Mouse (Mus musculus): Measurements from ENCODE around the gene Cnih1. TPM values are rescaled to one million over a fixed set of nuclear protein-coding genes. Genes with fewer than 3 reads are reported as not detected.
"Not testable (repeated sequence)": the region's sequence is repeated elsewhere in the genome, so short reads cannot be mapped to it uniquely, and the experiment has no call there.

Cnih1 gene
- polyA plus RNA-seq, 1 experiment: 47.5 TPM

DNA sequence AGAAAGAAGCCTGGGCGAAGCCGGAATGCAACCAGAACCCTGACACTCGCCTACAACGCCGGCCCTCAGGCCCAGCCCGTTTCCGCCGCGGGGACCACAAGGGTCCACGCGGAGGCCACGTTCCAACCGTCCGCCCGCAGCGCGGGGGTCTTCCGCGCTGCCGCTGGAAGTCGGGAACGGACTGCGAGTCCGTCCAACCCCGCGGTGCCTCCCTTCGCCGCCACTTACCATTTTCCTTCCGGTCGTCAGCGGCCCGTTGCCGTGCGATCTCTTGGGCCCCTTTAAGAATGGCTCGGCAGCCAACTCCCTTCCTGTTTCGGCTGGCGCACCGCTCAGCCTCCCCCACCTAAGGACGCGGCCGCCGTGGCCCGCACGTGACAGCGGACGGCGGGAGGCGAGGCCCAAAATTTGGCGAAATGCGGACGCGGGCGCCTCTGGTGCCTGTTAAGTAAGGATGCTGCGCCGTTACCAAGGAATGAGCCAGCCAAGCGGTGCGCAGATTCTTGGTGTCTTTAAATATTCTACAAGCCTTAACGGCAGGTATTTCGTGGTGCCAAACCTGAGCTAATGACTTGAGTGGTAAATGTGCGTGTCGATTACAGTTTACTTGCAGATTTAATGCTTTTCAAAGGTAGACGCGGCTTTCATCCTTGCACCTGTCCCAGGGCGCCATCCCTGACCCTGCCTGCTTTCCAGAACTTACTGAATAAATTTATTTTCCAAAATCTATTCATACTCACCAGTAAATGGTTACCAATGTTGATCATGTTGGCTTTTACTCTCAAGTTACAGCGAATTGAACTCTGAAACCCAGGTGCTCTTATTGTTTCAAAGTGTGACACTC is 33.9 kb upstream of the Cnih1 start, which contains the start of gene Gmfb:
Gene Gmfb, minus strand, starts transcription at position 370 of the 844 bp plus-strand sequence.
- Histone ChIP-seq H3K4me3 (ENCODE audit: low read depth, low read length) (peak within 1 kb of the TSS; percentile 95), H3K27ac (ENCODE audit: insufficient read depth, low read depth, low read length) (peak within 1 kb of the TSS; percentile 93), H3K4me1 (ENCODE audit: control insufficient read depth, insufficient read depth, insufficient read length, low read length) (peaks cover 4% of the 10 kb centered on the region; the same call in 1 of the 2 replicates), H3K27me3 (ENCODE audit: control insufficient read depth, insufficient read depth, low read length) (no peaks in the 10 kb centered on the region), H3K36me3 (ENCODE audit: control insufficient read depth, insufficient read depth, low read length) (no peaks in the 10 kb centered on the region; the same call in 1 of the 2 replicates)
- 1% methylated on average over 65 of the region's 65 CpGs for WGBS
- TF ChIP-seq CTCF (IDR thresholded peaks at IDR 0.05; ENCODE audit: extremely low read depth, insufficient read length, insufficient replicate concordance, low read depth, low read length) (no peak), POLR2A (IDR thresholded peaks at IDR 0.05; ENCODE audit: low read depth, low read length) (peak; percentile 78; the same call in 1 of the 2 replicates)

DNA sequence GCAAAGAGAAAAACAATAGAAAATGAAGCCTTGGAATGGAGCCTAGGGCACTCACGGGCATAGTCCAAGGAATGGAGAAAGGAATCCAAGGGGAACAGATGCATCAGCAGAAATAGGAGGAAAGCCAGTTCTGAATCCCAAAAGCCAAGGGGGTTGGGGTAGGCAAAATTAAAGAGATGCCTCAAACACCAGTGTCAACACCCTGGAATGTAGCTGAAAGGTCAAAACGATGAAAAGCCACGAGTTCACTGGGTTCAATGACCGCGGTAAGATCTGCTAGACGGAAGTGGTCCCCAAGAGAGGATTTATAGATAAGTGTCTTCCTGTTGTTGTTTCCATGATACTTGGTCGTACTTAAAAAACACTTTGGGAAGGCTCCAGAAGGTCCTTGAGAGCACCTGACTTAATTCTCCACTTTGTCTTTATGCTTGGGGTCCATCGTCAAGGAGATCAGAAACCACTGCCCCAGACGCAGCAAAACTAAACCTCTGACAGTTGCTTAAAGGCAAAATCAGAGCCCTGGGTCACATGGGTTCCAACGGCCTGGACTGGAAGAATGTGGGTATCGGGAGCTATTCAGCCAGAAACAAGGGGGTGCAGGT is 33.2 kb upstream of the Cnih1 start:
- no peak for TF ChIP-seq CTCF (IDR thresholded peaks at IDR 0.05; ENCODE audit: extremely low read depth, insufficient read length, insufficient replicate concordance, low read depth, low read length)
- no peak for TF ChIP-seq POLR2A (IDR thresholded peaks at IDR 0.05; ENCODE audit: low read depth, low read length)
- Histone ChIP-seq H3K4me3 (ENCODE audit: low read depth, low read length) (peak overlapping the region; percentile 95), H3K36me3 (ENCODE audit: control insufficient read depth, insufficient read depth, low read length) (peaks cover under 1% of the 10 kb centered on the region; the same call in 1 of the 2 replicates), H3K4me1 (ENCODE audit: control insufficient read depth, insufficient read depth, insufficient read length, low read length) (peaks cover 4% of the 10 kb centered on the region; the same call in 1 of the 2 replicates), H3K27ac (ENCODE audit: insufficient read depth, low read depth, low read length) (peak overlapping the region; percentile 93), H3K27me3 (ENCODE audit: control insufficient read depth, insufficient read depth, low read length) (no peaks in the 10 kb centered on the region)
- WGBS: 0% methylated on average over 11 of the region's 11 CpGs

DNA sequence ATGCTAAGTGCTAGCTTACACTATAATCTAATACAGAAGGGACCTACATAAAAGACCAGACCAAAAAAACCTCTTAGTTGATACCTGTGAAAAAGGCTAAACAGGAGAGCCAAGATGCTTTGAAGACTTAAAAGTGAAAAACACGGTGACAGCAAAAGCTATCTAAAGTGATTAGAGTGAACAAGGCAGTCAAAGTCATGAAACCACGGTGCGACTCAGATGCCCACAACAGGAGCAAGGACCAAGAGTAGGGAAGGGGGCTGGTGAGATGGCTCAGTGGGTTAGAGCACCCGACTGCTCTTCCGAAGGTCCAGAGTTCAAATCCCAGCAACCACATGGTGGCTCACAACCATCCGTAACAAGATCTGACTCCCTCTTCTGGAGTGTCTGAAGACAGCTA is 31.8 kb upstream of the Cnih1 start:
- 63% methylated on average over 6 of the region's 6 CpGs for WGBS
- H3K27me3 ChIP-seq (ENCODE audit: control insufficient read depth, insufficient read depth, low read length); H3K27ac ChIP-seq (ENCODE audit: insufficient read depth, low read depth, low read length); H3K4me1 ChIP-seq (ENCODE audit: control insufficient read depth, insufficient read depth, insufficient read length, low read length); H3K36me3 ChIP-seq (ENCODE audit: control insufficient read depth, insufficient read depth, low read length); H3K4me3 ChIP-seq (ENCODE audit: low read depth, low read length): not testable (repeated sequence)

- H3K36me3 ChIP-seq (ENCODE audit: control insufficient read depth, insufficient read depth, low read length): peaks cover 16% of the 10 kb centered on the region
- no peak overlapping the region for H3K27ac ChIP-seq (ENCODE audit: insufficient read depth, low read depth, low read length)
- peaks cover 4% of the 10 kb centered on the region; the same call in 1 of the 2 replicates for H3K4me1 ChIP-seq (ENCODE audit: control insufficient read depth, insufficient read depth, insufficient read length, low read length)
- TF ChIP-seq POLR2A (IDR thresholded peaks at IDR 0.05; ENCODE audit: low read depth, low read length) (no peak), CTCF (IDR thresholded peaks at IDR 0.05; ENCODE audit: extremely low read depth, insufficient read length, insufficient replicate concordance, low read depth, low read length) (no peak)
- no peak overlapping the region for H3K4me3 ChIP-seq (ENCODE audit: low read depth, low read length)
- WGBS: 86% methylated on average over 7 of the region's 7 CpGs
- no peaks in the 10 kb centered on the region for H3K27me3 ChIP-seq (ENCODE audit: control insufficient read depth, insufficient read depth, low read length)
Measured at GRCm38 (mm10) chr14:46818743-46819142, 30.5 kb upstream of the Cnih1 start.

DNA sequence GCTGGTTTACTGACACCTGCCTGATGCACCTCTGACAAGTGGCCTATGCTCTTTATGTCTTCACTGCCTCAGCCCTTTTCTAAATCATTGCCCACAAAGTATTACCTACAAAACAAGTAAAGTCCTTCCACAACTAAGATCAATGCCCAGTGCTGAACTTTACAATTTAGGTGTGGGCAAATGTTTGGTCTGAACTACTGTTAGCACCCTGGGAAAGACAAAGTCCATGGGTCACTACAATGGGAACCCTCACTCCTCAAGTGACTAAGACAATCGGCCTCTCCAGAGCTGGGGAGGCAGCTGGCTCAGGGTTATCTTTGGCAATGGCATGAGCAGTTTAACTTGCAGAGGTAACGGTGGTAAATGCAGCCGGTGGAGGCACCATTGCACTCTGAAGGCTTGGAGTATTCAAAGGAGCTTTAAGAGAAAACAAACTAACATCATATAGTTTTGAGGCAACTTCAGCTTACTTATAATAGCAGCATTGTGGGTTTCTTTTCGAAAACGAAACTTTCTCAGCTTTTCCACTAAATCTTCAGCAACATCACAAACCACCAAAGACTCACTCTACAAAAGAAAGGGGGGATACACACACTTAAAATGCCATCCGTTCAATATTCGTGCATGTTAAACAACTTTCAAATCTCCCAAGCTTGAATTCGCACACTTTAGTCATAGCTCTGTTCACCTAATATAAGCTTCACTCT is 28.9 kb upstream of the Cnih1 start:
- Histone ChIP-seq H3K27me3 (ENCODE audit: control insufficient read depth, insufficient read depth, low read length) (no peaks in the 10 kb centered on the region), H3K4me1 (ENCODE audit: control insufficient read depth, insufficient read depth, insufficient read length, low read length) (peaks cover 4% of the 10 kb centered on the region; the same call in 1 of the 2 replicates), H3K4me3 (ENCODE audit: low read depth, low read length) (no peak overlapping the region), H3K36me3 (ENCODE audit: control insufficient read depth, insufficient read depth, low read length) (peaks cover 28% of the 10 kb centered on the region), H3K27ac (ENCODE audit: insufficient read depth, low read depth, low read length) (no peak overlapping the region)
- WGBS: 66% methylated on average over 8 of the region's 8 CpGs
- TF ChIP-seq CTCF (IDR thresholded peaks at IDR 0.05; ENCODE audit: extremely low read depth, insufficient read length, insufficient replicate concordance, low read depth, low read length) (no peak), POLR2A (IDR thresholded peaks at IDR 0.05; ENCODE audit: low read depth, low read length) (no peak)

- Histone ChIP-seq H3K4me3 (ENCODE audit: low read depth, low read length) (no peak overlapping the region), H3K4me1 (ENCODE audit: control insufficient read depth, insufficient read depth, insufficient read length, low read length) (peaks cover 4% of the 10 kb centered on the region; the same call in 1 of the 2 replicates), H3K27ac (ENCODE audit: insufficient read depth, low read depth, low read length) (no peak overlapping the region), H3K36me3 (ENCODE audit: control insufficient read depth, insufficient read depth, low read length) (peaks cover 36% of the 10 kb centered on the region), H3K27me3 (ENCODE audit: control insufficient read depth, insufficient read depth, low read length) (no peaks in the 10 kb centered on the region)
- TF ChIP-seq CTCF (IDR thresholded peaks at IDR 0.05; ENCODE audit: extremely low read depth, insufficient read length, insufficient replicate concordance, low read depth, low read length) (no peak), POLR2A (IDR thresholded peaks at IDR 0.05; ENCODE audit: low read depth, low read length) (no peak)
- WGBS: 95% methylated on average over 6 of the region's 6 CpGs
Measured at GRCm38 (mm10) chr14:46815640-46816039, 27.4 kb upstream of the Cnih1 start.

DNA sequence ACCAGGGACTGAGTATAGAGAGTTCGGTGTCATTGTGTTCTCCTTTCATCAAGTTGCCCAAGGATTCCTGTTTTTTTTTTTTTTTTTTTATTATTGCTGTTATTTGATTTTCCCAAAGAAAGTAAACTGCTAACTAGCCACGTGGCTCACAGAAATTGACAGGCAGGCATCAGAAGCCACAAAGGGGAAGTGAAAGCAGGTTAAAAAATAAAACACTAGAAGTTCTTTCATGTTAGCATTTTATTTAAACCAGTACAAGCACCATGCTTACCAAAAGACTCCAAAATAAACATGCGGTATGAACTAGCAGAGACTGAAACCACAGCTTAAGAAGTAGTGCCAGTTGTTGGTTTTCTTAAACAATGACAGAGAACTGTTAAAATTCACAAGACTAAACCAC is 19.7 kb upstream of the Cnih1 start:
- 64% methylated on average over 3 of the region's 3 CpGs for WGBS

More for the DNA sequence above, 19.7 kb upstream of the Cnih1 start:
- no peak for TF ChIP-seq CTCF (IDR thresholded peaks at IDR 0.05; ENCODE audit: extremely low read depth, insufficient read length, insufficient replicate concordance, low read depth, low read length)
- TF ChIP-seq POLR2A (IDR thresholded peaks at IDR 0.05; ENCODE audit: low read depth, low read length): no peak
- Histone ChIP-seq H3K27ac (ENCODE audit: insufficient read depth, low read depth, low read length) (no peak overlapping the region), H3K4me1 (ENCODE audit: control insufficient read depth, insufficient read depth, insufficient read length, low read length) (no peaks in the 10 kb centered on the region; the same call in 1 of the 2 replicates), H3K36me3 (ENCODE audit: control insufficient read depth, insufficient read depth, low read length) (peaks cover 30% of the 10 kb centered on the region), H3K4me3 (ENCODE audit: low read depth, low read length) (no peak overlapping the region), H3K27me3 (ENCODE audit: control insufficient read depth, insufficient read depth, low read length) (no peaks in the 10 kb centered on the region)

All from small intestine, adult 2 months (tissue).